Mouse (Mus musculus) frontal cortex, postnatal 36 days (tissue): Measurements from ENCODE around the gene Bmx.

Experiments used
- DNase-seq, 2 experiments: peaks; one replicate each; pipeline ENCODE4 v3.0.0; 2022; ENCODE audit warnings: low spot score in 2 of 2

Bmx gene

GRCm38 (mm10) chrX:164175311-164175710 lies 82.7 kb downstream of the Bmx start:
- DNase-seq: no peak

GRCm38 (mm10) chrX:164173880-164174279 lies 84.1 kb downstream of the Bmx start:
- DNase-seq: no peak

DNA sequence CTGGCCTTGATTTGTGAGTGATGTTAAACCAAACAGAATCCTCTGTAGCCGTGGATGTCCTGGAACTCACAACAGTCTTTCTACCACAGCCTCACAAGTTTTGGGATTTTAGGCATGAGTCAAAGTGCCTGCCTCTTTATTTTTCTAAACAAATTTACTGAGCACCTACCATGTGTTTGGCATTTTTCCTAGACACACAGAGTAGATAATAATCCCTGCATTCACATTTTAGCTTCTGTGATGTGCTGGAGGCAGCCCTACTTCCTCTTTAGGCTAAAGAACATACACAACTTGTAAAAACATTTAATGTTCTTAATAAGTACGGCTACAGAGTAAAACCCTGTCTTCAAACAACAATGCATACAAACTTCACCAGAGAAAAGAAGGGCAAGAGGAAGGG lies 87.0 kb downstream of the Bmx start:
- DNase-seq: no peak

DNA sequence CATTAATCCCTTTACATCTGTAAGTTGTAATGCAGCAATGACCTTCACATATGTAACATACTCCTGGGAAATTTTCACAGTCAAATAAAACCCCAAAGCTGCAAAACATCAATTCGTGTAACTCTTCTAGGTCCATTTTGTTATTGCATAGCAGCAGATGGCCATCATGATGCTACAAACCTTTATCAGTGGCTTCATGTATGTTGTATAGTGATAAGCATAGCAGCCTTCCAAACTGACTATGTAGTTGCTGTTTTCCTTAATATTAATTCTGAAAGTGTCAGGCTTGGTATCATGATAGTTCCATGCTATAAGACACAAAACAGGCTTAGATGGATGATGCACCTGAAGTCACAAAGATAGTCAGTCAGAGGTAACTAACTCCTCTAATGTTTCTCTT lies 93.3 kb downstream of the Bmx start:
- DNase-seq: no peak

GRCm38 (mm10) chrX:164154594-164154993 lies 103.4 kb downstream of the Bmx start:
- no peak for DNase-seq

DNA sequence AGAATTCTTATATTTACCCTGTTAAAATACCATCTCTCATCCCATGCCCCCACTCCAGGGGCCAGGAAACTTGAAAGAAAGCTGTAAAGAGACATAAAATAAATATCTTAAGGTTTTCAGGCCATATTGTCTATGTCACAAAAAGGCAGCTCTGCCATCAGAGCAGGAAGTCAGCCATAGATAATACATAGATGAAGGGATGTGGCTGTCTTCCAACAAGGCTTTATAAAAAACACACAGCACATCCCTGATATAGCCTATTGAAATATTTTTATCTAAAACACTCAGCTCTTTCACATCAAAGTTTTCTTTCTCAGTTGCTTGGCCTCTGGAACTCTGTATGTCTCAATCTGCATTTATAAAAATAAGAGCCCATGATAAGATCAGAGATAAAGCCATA lies 104.4 kb downstream of the Bmx start:
- no peak for DNase-seq

DNA sequence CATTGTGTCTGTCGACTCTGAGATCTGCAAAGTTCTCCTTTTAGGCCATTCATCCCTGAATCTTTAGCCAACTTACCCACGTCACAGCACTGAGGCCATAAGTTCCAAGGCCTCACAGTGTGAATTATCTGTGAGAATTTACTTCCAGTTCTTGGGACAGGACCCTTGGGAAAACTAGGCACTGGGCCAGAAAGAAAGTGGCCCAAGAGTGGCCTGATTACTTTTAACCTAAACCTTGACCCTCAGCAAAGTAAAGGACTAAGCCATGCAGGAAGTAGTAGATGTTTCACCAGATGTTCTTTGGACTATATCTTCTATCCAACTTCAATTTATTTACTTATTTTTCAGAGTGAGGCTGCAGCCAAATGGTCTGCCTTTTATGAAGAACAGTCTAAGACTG lies 105.3 kb downstream of the Bmx start:
- DNase-seq: no peak

GRCm38 (mm10) chrX:164145463-164146250 lies 112.3 kb downstream of the Bmx start:
- no peak for DNase-seq
